Mouse (Mus musculus): Measurements from ENCODE around the gene Defa36. TPM values are rescaled to one million over a fixed set of nuclear protein-coding genes. Genes with fewer than 3 reads are reported as not detected.
"Not testable (repeated sequence)": the region's sequence is repeated elsewhere in the genome, so short reads cannot be mapped to it uniquely, and the experiment has no call there.

Gene Defa36
- total RNA-seq (2017) = not detected in 2 replicates

DNA sequence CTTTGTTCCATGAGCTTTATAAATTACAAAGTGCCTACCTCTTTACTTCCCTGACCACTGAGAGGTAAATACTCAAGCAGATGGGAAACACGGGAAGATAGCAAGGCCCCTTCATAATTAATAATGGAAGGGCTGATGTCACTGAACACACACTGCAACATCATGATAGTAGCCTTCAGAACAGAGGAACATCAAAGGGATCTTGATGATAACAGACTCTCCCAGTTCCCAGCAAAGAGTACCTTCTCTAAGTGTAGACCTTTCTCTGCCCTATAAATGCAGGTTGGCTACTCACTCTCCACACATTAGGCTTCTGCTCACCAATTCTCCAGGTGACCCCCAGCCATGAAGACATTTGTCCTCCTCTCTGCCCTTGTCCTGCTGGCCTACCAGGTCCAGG lies at the start of gene Defa36:
Gene Defa36, plus strand, starts transcription at position 301 of the 400 bp plus-strand sequence.
- not testable (repeated sequence) for ATAC-seq (ENCODE audit: extremely low read depth, insufficient number of reproducible peaks, low FRiP score, poor library complexity, severe bottlenecking)

DNA sequence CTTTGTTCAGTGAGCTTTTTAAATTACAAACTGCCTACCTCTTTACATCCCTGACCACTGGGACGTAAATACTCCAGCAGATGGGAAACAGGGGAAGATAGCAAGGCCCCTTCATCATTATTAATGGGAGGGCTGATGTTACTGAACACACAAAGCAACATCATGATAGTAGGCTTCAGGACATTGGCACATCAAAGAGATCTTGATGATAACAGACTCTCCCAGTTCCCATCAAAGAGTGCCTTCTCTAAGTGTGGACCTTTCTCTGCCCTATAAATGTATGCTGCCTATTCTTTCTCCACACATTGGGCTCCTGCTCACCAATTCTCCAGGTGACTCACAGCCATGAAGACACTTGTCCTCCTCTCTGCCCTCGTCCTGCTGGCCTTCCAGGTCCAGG lies 49.0 kb upstream of the Defa36 start, which contains the start of gene Defa2:
Gene Defa2, plus strand, starts transcription at position 301 of the 400 bp plus-strand sequence.
- ATAC-seq (ENCODE audit: extremely low read depth, insufficient number of reproducible peaks, low FRiP score, poor library complexity, severe bottlenecking) = not testable (repeated sequence)

DNA sequence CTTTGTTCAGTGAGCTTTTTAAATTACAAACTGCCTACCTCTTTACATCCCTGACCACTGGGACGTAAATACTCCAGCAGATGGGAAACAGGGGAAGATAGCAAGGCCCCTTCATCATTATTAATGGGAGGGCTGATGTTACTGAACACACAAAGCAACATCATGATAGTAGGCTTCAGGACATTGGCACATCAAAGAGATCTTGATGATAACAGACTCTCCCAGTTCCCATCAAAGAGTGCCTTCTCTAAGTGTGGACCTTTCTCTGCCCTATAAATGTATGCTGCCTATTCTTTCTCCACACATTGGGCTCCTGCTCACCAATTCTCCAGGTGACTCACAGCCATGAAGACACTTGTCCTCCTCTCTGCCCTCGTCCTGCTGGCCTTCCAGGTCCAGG lies 35.7 kb upstream of the Defa36 start, which contains the start of gene Defa33:
Gene Defa33, plus strand, starts transcription at position 301 of the 400 bp plus-strand sequence.
- ATAC-seq (ENCODE audit: extremely low read depth, insufficient number of reproducible peaks, low FRiP score, poor library complexity, severe bottlenecking) = not testable (repeated sequence)

DNA sequence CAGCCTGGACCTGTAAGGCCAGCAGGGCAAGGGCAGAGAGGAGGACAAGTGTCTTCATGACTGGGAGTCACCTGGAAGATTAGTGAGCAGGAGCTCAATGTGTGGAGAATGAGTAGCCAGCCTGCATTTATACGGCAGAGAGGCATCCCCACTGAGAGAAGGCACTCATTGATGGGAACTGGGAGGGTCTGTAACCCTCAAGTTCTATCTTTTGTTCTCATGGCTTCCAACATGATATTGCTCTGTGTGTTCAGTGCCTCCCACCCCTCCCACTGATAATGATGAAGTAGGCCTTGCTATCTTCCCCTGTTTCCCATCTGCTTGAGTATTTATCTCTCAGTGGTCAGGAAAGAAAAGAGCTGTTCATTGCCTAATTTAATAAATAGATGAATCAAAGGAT lies 29.2 kb downstream of the Defa36 start, which contains the start of gene Gm7849:
Gene Gm7849, minus strand, starts transcription at position 101 of the 400 bp plus-strand sequence.
- ATAC-seq (ENCODE audit: extremely low read depth, insufficient number of reproducible peaks, low FRiP score, poor library complexity, severe bottlenecking) = not testable (repeated sequence)

Other genes with a start within 250 kb of the Defa36 start
- not detected in 2 replicates for gene Defa31, start 235.8 kb upstream of the Defa36 start, total RNA-seq (2017)
- gene Gm15293, start 225.8 kb upstream of the Defa36 start, total RNA-seq (2017) = not detected in 2 replicates
- gene Gm15292, start 177.7 kb upstream of the Defa36 start, total RNA-seq (2017) = not detected in 2 replicates
- gene Defa27, start 111.9 kb upstream of the Defa36 start, total RNA-seq (2017) = not detected in 2 replicates
- not detected in 2 replicates for gene Defa29, start 100.4 kb upstream of the Defa36 start, total RNA-seq (2017)
- gene Defa2, start 48.9 kb upstream of the Defa36 start, total RNA-seq (2017) = not detected in 2 replicates
- gene Defa33, start 35.6 kb upstream of the Defa36 start, total RNA-seq (2017) = not detected in 2 replicates
- not detected in 2 replicates for gene Gm7849, start 29.1 kb downstream of the Defa36 start, total RNA-seq (2017)
- gene Defa20, start 81.8 kb downstream of the Defa36 start, total RNA-seq (2017) = not detected in 2 replicates
- gene Defa32, start 101.6 kb downstream of the Defa36 start, total RNA-seq (2017) = not detected in 2 replicates
- gene Defa37, start 138.0 kb downstream of the Defa36 start, total RNA-seq (2017) = not detected in 2 replicates
- not detected in 2 replicates for gene Defa28, start 155.6 kb downstream of the Defa36 start, total RNA-seq (2017)
- gene Gm7861, start 167.1 kb downstream of the Defa36 start, total RNA-seq (2017) = not detected in 2 replicates
- gene Defa26, start 190.8 kb downstream of the Defa36 start, total RNA-seq (2017) = not detected in 2 replicates
- not detected in 2 replicates for gene Defa17, start 228.4 kb downstream of the Defa36 start, total RNA-seq (2017)
- gene Defa34, start 238.4 kb downstream of the Defa36 start, total RNA-seq (2017) = not detected in 2 replicates

All from neutrophil, adult 5-6 weeks (primary cell).